Mouse (Mus musculus) CH12.LX (cell line): ENCODE measurements around the gene Wbp11. TPM values are rescaled to one million over a fixed set of nuclear protein-coding genes. Genes with fewer than 3 reads are reported as not detected.

Source experiments
- DNase-seq: peaks from one replicate; pipeline ENCODE4 v3.0.0-alpha.2; 2013; ENCODE audit errors: extremely low read depth
- H3K27ac ChIP-seq: 2 replicates; pipeline ENCODE4 v1.5.1; 2012; ENCODE audit warnings: low read depth, mild to moderate bottlenecking, control low read depth, moderate library complexity; ENCODE audit not compliant: insufficient read depth
- H3K27me3 ChIP-seq: replicated peaks from 2 replicates; pipeline ENCODE3; 2012; ENCODE audit warnings: inconsistent platforms
- H3K36me3 ChIP-seq, 2 experiments: replicated peaks in 1 of 2; 2 replicates each; pipeline versions ENCODE3 to v1.6.1; 2012; ENCODE audit warnings: inconsistent platforms in 1 of 2, low read length in 1 of 2, mild to moderate bottlenecking in 1 of 2, mixed read lengths in 1 of 2, moderate library complexity in 1 of 2; ENCODE audit not compliant: control insufficient read depth in 1 of 2, insufficient read depth in 1 of 2
- H3K4me1 ChIP-seq, 2 experiments: 2 replicates each; pipeline ENCODE4 v1.6.1; 2012; ENCODE audit warnings: inconsistent platforms in 1 of 2, moderate library complexity in 1 of 2; ENCODE audit not compliant: insufficient read depth in 2 of 2, control insufficient read depth in 1 of 2
- H3K4me2 ChIP-seq: 2 replicates; pipeline ENCODE4 v1.6.1; 2012; ENCODE audit warnings: low read depth, mild to moderate bottlenecking, control low read depth; ENCODE audit not compliant: poor library complexity, insufficient read depth, severe bottlenecking
- H3K4me3 ChIP-seq, 3 experiments: fragments of 150-350 bp in 1 of 3; sonication (generic) in 1 of 3; replicated peaks in 1 of 3; 2 replicates each; pipeline versions ENCODE3 to v1.5.1; 2011 to 2012; ENCODE audit warnings: low read depth in 2 of 3, low read length in 2 of 3, mild to moderate bottlenecking in 2 of 3, moderate library complexity in 2 of 3, control low read depth in 1 of 3, improper control_type of control experiment in 1 of 3, inconsistent platforms in 1 of 3, mixed read lengths in 1 of 3; ENCODE audit not compliant: poor library complexity in 1 of 3
- H3K79me2 ChIP-seq: replicated peaks from 2 replicates; pipeline ENCODE4 v1.6.1; 2012; ENCODE audit warnings: mild to moderate bottlenecking, moderate library complexity; ENCODE audit not compliant: control insufficient read depth, poor library complexity, insufficient read depth, severe bottlenecking; ENCODE audit errors: extremely low read depth
- H3K9ac ChIP-seq: 2 replicates; pipeline ENCODE4 v1.6.1; 2012; ENCODE audit warnings: low read depth, mild to moderate bottlenecking, control low read depth, moderate library complexity; ENCODE audit not compliant: insufficient read depth
- H3K9me3 ChIP-seq: replicated peaks from 2 replicates; pipeline ENCODE3; 2012; ENCODE audit warnings: low read length, inconsistent platforms, mixed read lengths
- CHD2 ChIP-seq: IDR thresholded peaks from 2 replicates; pipeline ENCODE4 v1.6.1; 2011; ENCODE audit warnings: low read length, improper control_type of control experiment
- CTCF ChIP-seq, 2 experiments: IDR thresholded peaks in 1 of 2; conservative IDR thresholded peaks in 1 of 2; 2 replicates each; pipeline ENCODE4 v1.5.1; 2011 to 2012; ENCODE audit warnings: low read depth in 2 of 2, low read length in 2 of 2, improper control_type of control experiment in 1 of 2, inconsistent platforms in 1 of 2, mild to moderate bottlenecking in 1 of 2, moderate library complexity in 1 of 2
- ETS1 ChIP-seq: conservative IDR thresholded peaks from 2 replicates; pipeline ENCODE4 v1.6.1; 2012; ENCODE audit warnings: low read depth, mild to moderate bottlenecking, inconsistent platforms, low read length, improper control_type of control experiment, moderate library complexity
- HCFC1 ChIP-seq: IDR thresholded peaks from 2 replicates; pipeline ENCODE4 v1.6.1; 2012; ENCODE audit warnings: low read depth, mild to moderate bottlenecking, inconsistent platforms, low read length, improper control_type of control experiment
- IRF4 ChIP-seq: IDR thresholded peaks from 2 replicates; pipeline ENCODE4 v1.6.1; 2014; ENCODE audit warnings: low read depth, mild to moderate bottlenecking, inconsistent platforms, low read length, improper control_type of control experiment
- JUND ChIP-seq: conservative IDR thresholded peaks from 2 replicates; pipeline ENCODE4 v1.6.1; 2011; ENCODE audit warnings: low read depth, low read length, improper control_type of control experiment
- MAX ChIP-seq: IDR thresholded peaks from 2 replicates; pipeline ENCODE4 v1.6.1; 2011; ENCODE audit warnings: low read length, improper control_type of control experiment
- MEF2A ChIP-seq: IDR thresholded peaks from 2 replicates; pipeline ENCODE4 v1.6.1; 2014; ENCODE audit warnings: low read depth, mild to moderate bottlenecking, inconsistent platforms, low read length, improper control_type of control experiment, borderline replicate concordance
- MYC ChIP-seq: IDR thresholded peaks from 2 replicates; pipeline ENCODE4 v1.6.1; 2011; ENCODE audit warnings: low read depth, mild to moderate bottlenecking, improper control_type of control experiment, low read length
- NELFE ChIP-seq: IDR thresholded peaks from 2 replicates; pipeline ENCODE4 v1.6.1; 2011; ENCODE audit warnings: low read depth, low read length, improper control_type of control experiment
- NRF1 ChIP-seq: IDR thresholded peaks from 2 replicates; pipeline ENCODE4 v1.6.1; 2014; ENCODE audit warnings: low read depth, mild to moderate bottlenecking, inconsistent platforms, low read length, improper control_type of control experiment, moderate library complexity
- POLR2AphosphoS2 ChIP-seq: IDR thresholded peaks from 2 replicates; pipeline ENCODE4 v1.6.1; 2011; ENCODE audit warnings: low read depth, low read length, improper control_type of control experiment
- RAD21 ChIP-seq: IDR thresholded peaks from 2 replicates; pipeline ENCODE4 v1.6.1; 2011; ENCODE audit warnings: low read depth, mild to moderate bottlenecking, low read length, improper control_type of control experiment, moderate library complexity
- RCOR1 ChIP-seq: conservative IDR thresholded peaks from 2 replicates; pipeline ENCODE4 v1.6.1; 2012; ENCODE audit warnings: low read depth, mild to moderate bottlenecking, inconsistent platforms, low read length, improper control_type of control experiment
- SMC3 ChIP-seq: IDR thresholded peaks from 2 replicates; pipeline ENCODE4 v1.6.1; 2011; ENCODE audit warnings: low read depth, low read length, improper control_type of control experiment
- UBTF ChIP-seq: IDR thresholded peaks from 2 replicates; pipeline ENCODE4 v1.6.1; 2012; ENCODE audit warnings: low read depth, mild to moderate bottlenecking, inconsistent platforms, low read length, improper control_type of control experiment, moderate library complexity
- ZKSCAN1 ChIP-seq: IDR thresholded peaks from 2 replicates; pipeline ENCODE4 v1.6.1; 2012; ENCODE audit warnings: low read depth, inconsistent platforms, low read length, improper control_type of control experiment, borderline replicate concordance
- ZMIZ1 ChIP-seq: IDR thresholded peaks from 2 replicates; pipeline ENCODE4 v1.6.1; 2012; ENCODE audit warnings: low read depth, mild to moderate bottlenecking, inconsistent platforms, low read length, improper control_type of control experiment
- ZNF384 ChIP-seq: IDR thresholded peaks from 2 replicates; pipeline ENCODE4 v1.6.1; 2012; ENCODE audit warnings: low read depth, low read length, improper control_type of control experiment, inconsistent platforms
- dilution Hi-C: fragments of 300-500 bp; cut with MboI; formaldehyde crosslinking; loops from 2 replicates; pipeline ENCODE4 v1.14.3; 2020; ENCODE audit warnings: low sequenced_read_pairs; ENCODE audit not compliant: extremely low pct_unique_long_range_greater_than_20kb, extremely low pct_ligation_motif_present
- in situ Hi-C: fragments of 300-500 bp; cut with MboI; formaldehyde crosslinking; loops from 3 replicates; pipeline ENCODE4 v1.14.3; 2019; ENCODE audit warnings: low sequenced_read_pairs, low pct_ligation_motif_present, low pct_unique_long_range_greater_than_20kb, mixed read lengths
- polyA plus RNA-seq: library from polyadenylated mRNA; unstranded; fragments of >175 nt; gene quantifications from 2 replicates; pipeline ENCODE4 v1.2.1, GENCODE M21; 2012; ENCODE audit warnings: low read depth; ENCODE audit not compliant: insufficient read length
- total RNA-seq, 2 experiments: library from RNA; depleted of rRNA; stranded (reverse); fragments of 300-350 nt in 1 of 2; fragments of >200 nt in 1 of 2; gene quantifications; 2 replicates each; pipeline ENCODE4 v1.2.3; 2012 to 2014

Wbp11 gene
- total and polyA plus RNA-seq, 3 experiments = 27.7 to 189 (median 51.3) TPM

GRCm38 (mm10) chr6:136850267-136850666 is 22.2 kb upstream of the Wbp11 start:
- Histone ChIP-seq H3K9ac (no peak overlapping the region), H3K4me3 (no peak overlapping the region), H3K4me1 (peaks cover 29 to 72% of the 10 kb centered on the region in 2 experiments), H3K9me3 (no peaks in the 10 kb centered on the region), H3K36me3 (peaks cover 14 to 55% of the 10 kb centered on the region in 2 experiments), H3K4me2 (no peak overlapping the region), H3K27ac (no peak overlapping the region), H3K79me2 (peaks cover 2% of the 10 kb centered on the region; the same call in 1 of the 2 replicates), H3K27me3 (no peaks in the 10 kb centered on the region)
- DNase-seq = no peak
- no peak for TF ChIP-seq NELFE
- TF ChIP-seq CHD2 = no peak
- TF ChIP-seq MEF2A = no peak
- no peak for TF ChIP-seq ZMIZ1
- TF ChIP-seq IRF4 = no peak
- TF ChIP-seq ZKSCAN1 = no peak
- TF ChIP-seq MAX = no peak
- TF ChIP-seq RCOR1 = no peak
- TF ChIP-seq POLR2AphosphoS2 = no peak
- TF ChIP-seq JUND = no peak
- TF ChIP-seq HCFC1 = no peak
- no peak for TF ChIP-seq ETS1
- no peak for TF ChIP-seq ZNF384
- no peak for TF ChIP-seq NRF1
- dilution Hi-C loops = loop anchor here (25.0 kb wide), 1 partner anchor 137 kb away; no protein-coding TSS in a partner anchor
- in situ Hi-C loops = no loop called here

- Histone ChIP-seq H3K79me2 (peaks cover 5% of the 10 kb centered on the region; the same call in 1 of the 2 replicates), H3K4me2 (no peak overlapping the region)
Measured at GRCm38 (mm10) chr6:136848971-136849370, 20.9 kb upstream of the Wbp11 start.

More at GRCm38 (mm10) chr6:136848971-136849370, 20.9 kb upstream of the Wbp11 start:
- no peak for TF ChIP-seq CTCF (conservative IDR thresholded peaks at IDR 0.05 in 1 of 2, IDR thresholded peaks at IDR 0.05 in 1 of 2; ENCODE audit: low read depth in 2 of 2, low read length in 2 of 2)
- TF ChIP-seq SMC3 = no peak
- no peak for TF ChIP-seq CHD2
- no peak for TF ChIP-seq MYC
- no peak for TF ChIP-seq UBTF
- TF ChIP-seq RAD21 = no peak
- DNase-seq = no peak
- in situ Hi-C loops = no loop called here
- H3K36me3 ChIP-seq = peaks cover 17 to 63% of the 10 kb centered on the region in 2 experiments
- no peak overlapping the region for H3K27ac ChIP-seq
- dilution Hi-C loops = no loop called here
- no peaks in the 10 kb centered on the region for H3K9me3 ChIP-seq
- H3K4me3 ChIP-seq = no peak overlapping the region
- peaks cover 21 to 64% of the 10 kb centered on the region in 2 experiments for H3K4me1 ChIP-seq
- no peaks in the 10 kb centered on the region for H3K27me3 ChIP-seq
- no peak overlapping the region for H3K9ac ChIP-seq
